Mouse (Mus musculus) natural killer cell, adult 2 months (primary cell): ENCODE measurements at regions not wholly inside any gene's neighbourhood (a gene's known extent, or its start where the extent isn't known, plus 50 kb on each side); places are given as distances from the start of the nearest gene placed in this dataset.

Experiments
- DNase-seq, 2 experiments: peaks; one replicate each; pipeline ENCODE4 v3.0.0; 2022; ENCODE audit warnings: low spot score in 2 of 2

- DNase-seq: no peak
Measured at GRCm38 (mm10) chr5:148454200-148454599, 54.5 kb upstream of the Slc7a1 start.

- no peak for DNase-seq
Measured at GRCm38 (mm10) chr5:148453776-148454175, 54.1 kb upstream of the Slc7a1 start.

DNA sequence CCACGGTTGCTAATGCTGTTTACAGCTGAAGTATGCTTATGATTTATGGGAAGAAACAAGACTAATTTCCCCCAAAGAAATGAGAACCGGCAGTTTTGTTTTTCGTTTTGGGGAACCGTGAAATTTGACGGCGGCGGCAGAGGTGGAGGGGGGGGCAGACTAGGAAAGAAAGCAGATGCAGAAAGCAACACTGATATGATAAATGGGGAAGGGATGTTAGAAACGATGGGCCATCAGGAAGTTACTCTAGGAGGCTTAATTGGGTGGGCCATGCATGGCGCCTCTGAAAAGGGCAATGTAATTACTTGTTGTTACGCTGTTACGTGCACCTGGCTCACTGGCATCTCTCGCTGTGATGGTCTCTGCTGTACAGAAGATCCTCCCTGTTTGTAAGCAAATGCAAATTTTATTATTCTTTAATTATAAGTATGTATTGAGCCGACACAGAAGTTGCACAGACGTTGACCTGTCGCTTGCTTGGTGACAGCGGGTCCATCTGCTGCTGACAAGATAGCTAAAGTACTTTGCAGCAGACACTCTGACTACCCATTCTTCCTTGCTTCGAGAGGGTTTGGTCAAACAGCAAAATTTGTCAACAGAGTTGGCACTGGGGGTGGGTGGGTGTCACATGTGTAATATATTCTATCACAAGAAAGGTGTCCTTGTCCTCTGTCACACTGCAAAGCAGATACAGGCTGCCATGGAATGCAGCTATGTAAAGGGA, 53.4 kb upstream of the Slc7a1 start:
- no peak for DNase-seq

GRCm38 (mm10) chr5:148451811-148452210, 52.1 kb upstream of the Slc7a1 start:
- DNase-seq: peak; percentile 45 to 63

DNA sequence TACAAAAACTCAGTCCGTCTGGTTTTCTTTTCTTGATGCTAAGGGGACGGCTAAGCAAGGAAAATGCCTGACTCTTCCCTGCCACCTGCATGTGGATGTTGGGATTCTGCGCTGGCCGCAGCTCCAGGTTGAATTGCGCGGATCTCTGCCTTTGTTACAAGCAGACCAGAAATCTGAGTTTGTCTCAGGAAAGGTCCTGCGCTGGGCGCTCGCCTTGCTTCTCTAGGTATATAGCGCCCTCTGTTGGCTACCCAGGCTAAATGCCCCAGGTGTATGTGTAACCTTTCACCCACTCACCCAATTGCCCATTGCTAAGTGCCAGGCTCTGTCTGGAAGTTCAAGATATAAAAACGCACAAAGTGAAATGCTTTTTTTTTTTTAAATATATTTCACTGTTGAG, 51.2 kb upstream of the Slc7a1 start:
- peak; percentile 36 to 61 for DNase-seq
